Mouse (Mus musculus): ENCODE measurements around the gene Zfp558.

Gene Zfp558

DNA sequence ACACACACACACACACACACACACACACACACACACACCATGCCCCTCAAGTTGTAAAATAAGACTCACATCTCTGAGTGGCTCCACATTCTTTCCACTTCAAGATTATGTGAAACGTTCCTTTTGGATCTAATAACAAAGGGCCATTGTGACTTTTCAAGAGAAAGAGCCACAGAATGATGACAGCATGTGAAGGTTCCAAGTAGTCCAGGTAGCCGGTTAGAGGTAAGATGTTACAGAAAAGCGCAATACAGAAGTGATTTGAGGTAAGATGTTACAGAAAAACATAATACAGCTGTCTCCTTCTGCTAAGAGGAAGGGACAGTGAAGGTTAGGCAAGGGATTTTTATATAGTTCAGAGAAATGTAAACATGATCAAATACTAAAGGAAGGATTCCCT, at the start of gene Zfp558, which contains the start of gene Mbd3l1:
Gene Zfp558, minus strand, starts transcription at position 101 of the 400 bp plus-strand sequence.
Gene Mbd3l1, plus strand, starts transcription at position 192 of the 400 bp plus-strand sequence.
- in situ Hi-C loops (cut with MboI, MseI), result loop anchor here (10.0 kb wide), 2 partner anchors 193 to 1147 kb away; partner anchors contain the start of gene Zfp317

DNA sequence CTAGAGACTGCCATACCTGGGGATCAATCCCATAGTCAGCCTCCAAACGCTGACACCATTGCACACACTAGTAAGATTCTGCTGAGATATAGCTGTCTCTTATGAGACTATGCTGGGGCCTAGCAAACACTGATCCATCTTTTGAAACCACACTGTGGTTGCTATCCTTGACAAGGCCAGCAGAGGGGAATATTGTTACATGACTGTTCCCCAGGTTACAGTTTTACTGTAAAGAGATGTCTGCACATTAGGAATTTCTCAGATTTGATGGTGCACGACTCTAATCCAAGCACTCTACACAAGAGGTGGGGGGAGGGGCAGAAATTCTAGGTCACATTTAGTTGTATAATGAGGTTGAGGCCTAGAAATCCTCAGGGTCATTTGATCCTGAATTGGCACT, 30.0 kb upstream of the Zfp558 start:
- in situ Hi-C loops (cut with MboI, MseI), result no loop called here

DNA sequence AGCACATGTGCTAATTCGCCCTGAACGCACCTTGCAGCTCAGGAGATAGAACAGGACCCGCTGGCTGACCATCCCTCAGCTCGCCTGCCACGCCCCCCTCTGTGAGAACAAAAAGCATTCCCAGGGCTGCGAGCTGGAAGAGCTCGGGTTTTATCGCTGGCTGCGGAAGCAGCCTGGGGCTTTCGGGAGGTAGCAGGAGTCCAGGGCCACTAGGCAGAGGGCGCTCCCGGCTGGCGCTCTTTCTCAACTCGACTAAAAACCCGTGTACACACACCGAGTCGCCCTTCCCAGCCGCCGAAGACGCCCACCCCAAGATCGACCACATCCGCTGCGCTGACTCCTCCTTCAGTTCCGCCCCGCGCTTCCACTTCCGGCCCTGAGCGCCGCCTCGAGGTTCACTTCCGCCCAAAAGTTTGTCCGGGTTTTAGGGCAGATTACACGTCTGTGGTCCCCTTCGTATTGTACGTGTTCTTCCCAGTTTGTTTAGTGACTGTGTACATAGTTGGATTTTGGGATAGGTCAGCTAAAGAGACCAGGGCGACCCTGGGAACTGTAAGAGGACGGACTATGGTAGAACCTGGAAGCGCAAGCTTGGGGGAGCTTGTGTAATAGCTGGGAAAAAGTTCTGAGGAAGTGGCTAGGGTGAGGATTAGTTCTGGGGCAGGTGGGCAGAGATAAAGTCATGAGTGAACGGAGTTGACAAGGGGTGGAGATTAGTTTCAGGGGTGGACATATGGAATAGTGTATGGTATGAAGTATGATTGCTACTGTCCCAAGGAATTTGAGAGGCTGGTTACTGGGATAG, 4.5 kb downstream of the Zfp558 start:
- in situ Hi-C loops (cut with MboI, MseI), result loop anchor here (10.0 kb wide), 2 partner anchors 189 to 1151 kb away; partner anchors contain the start of gene Zfp317

DNA sequence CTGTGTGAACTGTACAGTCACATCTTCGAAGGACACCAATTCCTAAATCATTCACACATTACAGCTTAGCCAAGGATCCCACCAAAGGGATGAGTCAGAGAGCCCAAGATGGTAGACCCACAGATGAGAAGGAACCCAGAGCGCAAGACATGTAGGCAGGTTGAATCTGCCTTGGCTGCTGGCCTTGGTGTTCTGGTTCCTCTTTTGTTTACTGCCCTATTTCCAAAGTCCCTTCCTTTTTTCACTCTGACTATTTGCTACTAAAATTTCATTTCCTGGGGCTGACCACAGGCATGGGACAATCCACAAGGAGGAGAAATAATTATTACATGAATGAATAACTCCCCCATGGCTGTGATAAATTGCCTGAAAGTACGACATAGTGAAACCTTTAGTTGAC, 10.1 kb downstream of the Zfp558 start:
- in situ Hi-C loops (cut with MboI, MseI), result no loop called here

DNA sequence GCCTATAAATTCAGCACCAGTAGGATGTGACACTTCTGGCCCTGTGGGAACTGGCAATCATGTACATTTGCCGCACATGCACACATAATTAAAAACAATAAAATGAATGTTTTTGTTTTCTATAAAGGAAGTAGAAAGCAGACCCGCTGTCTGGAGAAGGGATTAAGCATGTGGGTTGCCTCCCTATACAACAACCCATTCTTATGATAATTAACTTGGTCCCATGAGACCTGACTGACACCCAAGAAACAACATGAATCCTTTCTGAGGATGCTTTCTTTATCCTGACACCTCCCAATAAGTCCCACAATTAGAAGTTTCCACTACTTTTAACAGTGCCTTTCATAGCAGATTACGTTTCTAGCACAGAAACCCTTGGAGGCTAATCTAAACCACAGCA, 10.7 kb downstream of the Zfp558 start:
- in situ Hi-C loops (cut with MboI, MseI), result no loop called here

DNA sequence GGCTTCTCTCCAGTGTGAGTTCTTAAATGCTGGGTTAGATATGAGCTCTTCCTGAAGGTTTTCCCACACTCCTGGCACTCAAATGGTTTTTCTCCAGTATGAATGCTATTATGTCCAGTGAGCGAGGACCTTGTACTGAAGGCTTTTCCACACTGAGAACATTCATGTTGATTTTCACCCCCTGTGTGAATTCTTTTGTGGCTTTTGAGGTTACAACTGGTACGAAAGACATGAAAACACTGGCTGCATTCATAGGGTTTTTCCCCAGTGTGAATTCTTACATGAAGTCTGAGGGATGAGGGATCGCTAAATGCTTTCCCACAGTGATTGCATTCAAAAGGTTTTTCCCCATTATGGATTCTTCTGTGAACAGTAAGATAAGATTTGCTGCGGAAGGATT, 21.5 kb downstream of the Zfp558 start:
- in situ Hi-C loops (cut with MboI, MseI), result no loop called here

DNA sequence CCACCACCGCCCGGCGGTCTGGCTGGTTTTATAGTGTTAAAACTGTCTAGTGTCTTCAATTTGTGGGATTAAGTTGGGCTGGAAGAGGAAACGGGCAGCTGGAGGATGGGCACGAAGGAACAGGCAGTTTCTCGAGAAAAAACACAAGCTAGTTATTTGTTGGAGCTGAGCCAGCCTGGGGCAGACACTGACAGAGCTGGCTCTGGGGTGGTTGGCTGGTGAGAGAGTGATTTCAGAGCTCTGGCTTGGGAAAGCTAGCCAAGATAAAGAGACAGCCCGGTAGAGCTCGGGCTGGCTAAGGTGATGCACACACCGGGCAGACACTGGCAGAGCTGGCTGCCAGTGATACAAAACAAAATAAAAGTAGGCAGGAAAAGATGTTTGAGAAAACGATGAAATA, 46.4 kb downstream of the Zfp558 start:
- in situ Hi-C loops (cut with MboI, MseI), result no loop called here

DNA sequence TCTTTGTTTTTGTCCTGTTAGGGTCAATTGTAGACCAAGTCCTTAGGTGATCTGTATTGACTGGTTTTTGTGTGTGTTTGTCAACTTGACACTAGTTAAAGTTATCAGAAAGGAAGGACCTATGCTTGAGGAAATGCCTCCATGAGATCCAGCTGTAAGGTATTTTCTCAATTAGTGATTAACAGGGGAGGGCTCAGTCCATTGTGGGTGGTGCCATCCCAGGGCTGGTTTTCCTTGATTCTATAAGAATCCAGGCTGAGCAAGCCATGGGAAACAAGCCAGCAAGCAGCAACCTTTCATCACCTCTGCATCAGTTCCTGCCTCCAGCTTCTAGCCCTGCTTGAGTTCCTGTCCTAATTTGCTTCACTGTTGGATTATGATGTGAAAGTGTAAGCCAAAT, 47.7 kb downstream of the Zfp558 start, which contains the start of gene Mbd3l2:
Gene Mbd3l2, plus strand, starts transcription at position 301 of the 400 bp plus-strand sequence.
- in situ Hi-C loops (cut with MboI, MseI), result no loop called here

DNA sequence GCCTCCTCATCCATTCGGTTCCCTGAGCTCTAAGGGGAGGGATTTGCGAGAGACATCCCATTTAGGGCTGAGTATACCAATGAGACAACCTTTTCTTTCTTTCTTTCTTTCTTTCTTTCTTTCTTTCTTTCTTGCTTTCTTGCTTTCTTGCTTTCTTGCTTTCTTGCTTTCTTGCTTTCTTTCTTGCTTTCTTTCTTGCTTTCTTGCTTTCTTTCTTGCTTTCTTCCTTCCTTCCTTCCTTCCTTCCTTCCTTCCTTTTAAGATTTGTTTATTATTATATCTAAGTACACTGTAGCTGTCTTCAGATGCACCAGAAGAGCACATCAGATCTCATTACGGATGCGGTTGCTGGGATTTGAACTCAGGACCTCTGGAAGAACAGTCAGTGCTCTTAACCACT, 65.7 kb downstream of the Zfp558 start:
- in situ Hi-C loops (cut with MboI, MseI), result loop anchor here (5.0 kb wide), 1 partner anchor 360 kb away; no protein-coding TSS in a partner anchor
